Mouse (Mus musculus) bone marrow macrophage, adult 2 months (primary cell): ENCODE measurements around the gene Selenow. TPM values are rescaled to one million over a fixed set of nuclear protein-coding genes. Genes with fewer than 3 reads are reported as not detected.

Source experiments
- H3K27ac ChIP-seq: 2 replicates; pipeline ENCODE4 v1.5.1; 2012; ENCODE audit warnings: low read depth, low read length; ENCODE audit not compliant: insufficient read depth
- H3K4me1 ChIP-seq: 2 replicates; pipeline ENCODE4 v1.6.1; 2012; ENCODE audit warnings: low read length; ENCODE audit not compliant: control insufficient read depth, insufficient read depth
- H3K4me3 ChIP-seq: 2 replicates; pipeline ENCODE4 v1.5.1; 2012; ENCODE audit warnings: mild to moderate bottlenecking, low read length, moderate library complexity; ENCODE audit not compliant: insufficient read depth
- CTCF ChIP-seq: IDR thresholded peaks from 2 replicates; pipeline ENCODE4 v1.5.1; 2012; ENCODE audit warnings: low read depth, mild to moderate bottlenecking, low read length, moderate library complexity
- POLR2A ChIP-seq: IDR thresholded peaks from 2 replicates; pipeline ENCODE4 v1.6.1; 2012; ENCODE audit warnings: mild to moderate bottlenecking, low read depth, low read length, borderline replicate concordance
- polyA plus RNA-seq: library from polyadenylated mRNA; stranded (reverse); fragments of >200 nt; gene quantifications from 2 replicates; pipeline ENCODE4 v1.2.4, GENCODE M21; 2012; ENCODE audit not compliant: missing spikeins, insufficient read depth, insufficient read length

Gene Selenow
- 51.4 and 52.0 TPM in 2 replicates for polyA plus RNA-seq

DNA sequence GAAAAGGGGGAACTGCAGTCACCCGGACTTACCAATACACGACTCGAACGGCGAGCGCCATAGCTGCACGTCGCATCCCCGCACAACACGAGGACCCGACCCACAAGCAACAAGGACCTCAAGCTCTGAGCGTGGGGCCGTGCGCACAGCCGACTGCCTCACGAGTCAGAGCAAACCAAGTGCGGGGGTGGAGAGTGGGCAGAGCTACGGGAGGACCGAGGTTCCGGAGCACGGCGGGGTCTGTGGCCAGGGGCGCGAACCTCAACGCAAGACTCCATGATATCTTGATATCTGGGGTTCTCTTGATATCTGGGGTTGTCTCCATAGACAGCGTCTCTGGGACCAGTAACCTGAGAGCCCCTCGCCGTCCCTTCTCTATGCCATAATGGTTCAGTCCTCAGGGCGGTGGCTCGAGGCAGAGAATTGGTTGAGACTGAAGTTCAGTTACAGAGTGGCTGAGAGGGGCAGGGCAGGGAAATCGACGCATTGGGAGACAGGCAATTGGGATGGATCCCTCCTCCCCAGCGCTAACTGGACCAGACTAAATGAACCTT lies at the start of gene Selenow:
Gene Selenow, minus strand, starts transcription at position 183 of the 554 bp plus-strand sequence.
- peak within 1 kb of the TSS; percentile 77 for H3K4me3 ChIP-seq
- TF ChIP-seq POLR2A (peak; percentile 4; the same call in 1 of the 2 replicates), CTCF (no peak)
- peaks cover 10% of the 10 kb centered on the region for H3K4me1 ChIP-seq
- H3K27ac ChIP-seq: peak within 1 kb of the TSS; percentile 61

DNA sequence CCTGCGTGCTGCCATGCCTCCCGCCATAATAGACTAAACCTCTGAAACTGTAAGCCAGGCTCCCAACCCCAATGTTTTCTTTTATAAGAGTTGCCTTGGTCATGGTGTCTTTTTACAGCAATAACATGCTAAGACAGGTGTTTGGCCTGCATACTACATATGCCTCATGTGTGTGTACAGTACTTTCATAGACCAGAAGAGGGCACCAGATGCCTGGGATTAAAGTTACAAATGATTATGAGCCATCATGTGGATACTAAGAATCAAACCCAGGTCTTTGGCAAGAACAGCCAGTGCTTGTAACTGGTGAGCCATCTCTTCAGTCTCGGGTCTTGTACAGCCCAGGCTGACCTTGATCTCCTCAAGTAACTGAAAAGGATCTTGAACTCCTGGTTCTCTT lies 47.5 kb upstream of the Selenow start:
- Histone ChIP-seq H3K4me1 (peaks cover 1% of the 10 kb centered on the region; the same call in 1 of the 2 replicates), H3K27ac (no peak overlapping the region), H3K4me3 (no peak overlapping the region)
- no peak for TF ChIP-seq POLR2A
- no peak for TF ChIP-seq CTCF

DNA sequence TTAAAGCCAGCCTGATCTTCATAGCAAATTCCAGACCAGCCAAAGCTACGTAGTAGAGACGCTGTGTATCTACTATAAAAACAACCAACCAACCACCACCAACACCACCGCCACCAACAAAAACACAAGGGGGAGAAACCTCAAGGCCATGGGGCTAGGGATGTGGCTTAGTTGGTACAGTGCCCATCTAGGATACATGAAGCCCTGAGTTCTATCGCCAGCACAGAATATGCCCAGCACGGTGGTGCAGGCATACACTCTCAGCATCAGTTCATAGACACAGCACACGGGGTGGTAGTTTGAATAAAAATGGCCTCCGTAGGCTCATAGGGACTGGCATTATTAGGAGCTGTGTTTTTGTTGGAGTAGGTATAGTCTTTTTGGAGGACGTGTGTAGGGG lies 46.1 kb upstream of the Selenow start:
- no peak overlapping the region for H3K4me3 ChIP-seq
- TF ChIP-seq POLR2A (no peak), CTCF (no peak)
- no peak overlapping the region for H3K27ac ChIP-seq
- peaks cover 3% of the 10 kb centered on the region; the same call in 1 of the 2 replicates for H3K4me1 ChIP-seq

DNA sequence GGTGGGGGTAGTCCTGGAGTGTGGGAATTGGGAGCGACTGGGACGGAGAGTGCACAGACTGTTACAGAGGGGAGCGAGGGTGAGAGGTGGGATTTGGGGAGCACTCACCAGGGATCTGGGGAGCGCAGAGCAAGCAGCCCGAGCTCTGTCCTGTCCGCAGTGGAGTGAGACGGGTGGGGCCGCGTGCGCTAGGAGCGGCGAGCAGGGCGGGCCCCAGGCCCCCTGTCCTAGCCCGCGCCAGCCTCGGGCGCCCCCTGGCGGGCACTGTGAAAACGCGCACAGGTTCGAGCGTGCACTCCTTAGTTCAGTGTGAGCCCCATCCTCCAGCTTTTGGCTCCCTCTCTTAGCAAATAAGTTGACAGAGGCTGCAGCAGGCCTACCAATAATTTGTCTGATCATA lies 45.1 kb upstream of the Selenow start, which contains the start of gene Ehd2:
Gene Ehd2, minus strand, starts transcription at position 256 of the 400 bp plus-strand sequence.
- Histone ChIP-seq H3K4me3 (peak within 1 kb of the TSS; percentile 24; the same call in 1 of the 2 replicates), H3K27ac (no peak within 1 kb of the TSS), H3K4me1 (peaks cover 3% of the 10 kb centered on the region; the same call in 1 of the 2 replicates)
- TF ChIP-seq POLR2A (no peak), CTCF (peak; percentile 78)

DNA sequence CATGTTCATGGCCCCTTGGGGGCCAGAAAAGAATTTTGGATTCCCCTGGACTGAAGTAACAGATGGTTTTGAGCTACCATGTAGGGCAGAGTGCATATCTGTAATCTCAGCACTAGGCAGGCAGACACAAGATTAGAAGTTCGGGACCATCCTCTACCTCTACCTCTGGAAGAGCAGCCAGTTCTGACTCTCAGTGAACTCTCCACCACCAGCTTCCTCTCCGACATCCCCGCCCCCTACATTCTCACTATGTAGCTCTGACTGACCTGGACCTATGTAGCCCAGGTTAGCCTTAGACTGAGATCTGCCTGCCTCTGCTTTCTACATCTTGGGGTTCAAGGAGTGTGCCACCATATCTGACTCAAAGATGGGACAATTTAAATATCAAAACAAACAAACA lies 44.3 kb upstream of the Selenow start:
- Histone ChIP-seq H3K4me1 (peaks cover 3% of the 10 kb centered on the region; the same call in 1 of the 2 replicates), H3K4me3 (no peak overlapping the region), H3K27ac (no peak overlapping the region)
- no peak for TF ChIP-seq POLR2A
- TF ChIP-seq CTCF: no peak

DNA sequence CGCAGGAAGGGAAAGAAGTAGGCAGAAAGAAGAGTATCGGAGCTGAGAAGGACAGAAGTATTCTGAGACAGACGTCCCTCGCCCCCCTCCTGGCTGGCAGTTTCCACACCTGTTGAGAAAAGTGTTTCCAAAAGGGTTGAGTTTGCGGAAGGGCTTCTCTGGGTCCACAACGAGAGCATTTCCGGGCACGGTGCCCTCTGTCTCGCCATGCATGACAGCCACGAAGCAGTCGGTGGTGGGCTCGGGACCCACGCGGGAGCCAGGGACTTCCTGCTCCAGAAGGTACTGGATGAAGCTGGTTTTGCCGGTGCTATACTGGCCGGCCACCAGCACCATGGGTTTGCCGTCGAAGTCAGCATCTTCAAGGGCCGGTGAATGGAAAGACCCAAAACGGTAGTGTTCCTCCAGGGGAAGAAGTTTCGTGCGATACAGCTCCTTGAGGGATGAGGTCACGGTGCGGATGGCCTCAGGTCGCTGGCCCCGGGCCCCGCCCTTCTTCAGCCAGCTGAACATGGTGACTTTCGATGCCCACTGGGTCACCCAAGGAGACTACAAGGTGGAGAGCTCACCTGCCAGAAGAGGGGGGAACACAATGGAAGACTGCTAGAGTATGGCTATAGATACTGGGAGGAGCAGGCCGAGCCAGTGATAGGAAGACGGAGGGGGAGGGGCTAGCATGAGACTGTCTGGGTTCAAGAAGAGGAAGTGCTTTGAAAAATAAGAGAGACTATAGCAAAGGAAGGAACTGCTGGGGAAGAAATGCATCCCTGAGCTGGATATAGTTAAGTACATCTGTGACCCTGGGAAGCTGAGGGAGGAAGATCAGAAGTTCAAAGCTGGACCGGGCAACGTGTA lies 41.8 kb upstream of the Selenow start:
- Histone ChIP-seq H3K4me3 (no peak overlapping the region), H3K4me1 (peaks cover 3% of the 10 kb centered on the region; the same call in 1 of the 2 replicates), H3K27ac (no peak overlapping the region)
- no peak for TF ChIP-seq POLR2A
- TF ChIP-seq CTCF: no peak

DNA sequence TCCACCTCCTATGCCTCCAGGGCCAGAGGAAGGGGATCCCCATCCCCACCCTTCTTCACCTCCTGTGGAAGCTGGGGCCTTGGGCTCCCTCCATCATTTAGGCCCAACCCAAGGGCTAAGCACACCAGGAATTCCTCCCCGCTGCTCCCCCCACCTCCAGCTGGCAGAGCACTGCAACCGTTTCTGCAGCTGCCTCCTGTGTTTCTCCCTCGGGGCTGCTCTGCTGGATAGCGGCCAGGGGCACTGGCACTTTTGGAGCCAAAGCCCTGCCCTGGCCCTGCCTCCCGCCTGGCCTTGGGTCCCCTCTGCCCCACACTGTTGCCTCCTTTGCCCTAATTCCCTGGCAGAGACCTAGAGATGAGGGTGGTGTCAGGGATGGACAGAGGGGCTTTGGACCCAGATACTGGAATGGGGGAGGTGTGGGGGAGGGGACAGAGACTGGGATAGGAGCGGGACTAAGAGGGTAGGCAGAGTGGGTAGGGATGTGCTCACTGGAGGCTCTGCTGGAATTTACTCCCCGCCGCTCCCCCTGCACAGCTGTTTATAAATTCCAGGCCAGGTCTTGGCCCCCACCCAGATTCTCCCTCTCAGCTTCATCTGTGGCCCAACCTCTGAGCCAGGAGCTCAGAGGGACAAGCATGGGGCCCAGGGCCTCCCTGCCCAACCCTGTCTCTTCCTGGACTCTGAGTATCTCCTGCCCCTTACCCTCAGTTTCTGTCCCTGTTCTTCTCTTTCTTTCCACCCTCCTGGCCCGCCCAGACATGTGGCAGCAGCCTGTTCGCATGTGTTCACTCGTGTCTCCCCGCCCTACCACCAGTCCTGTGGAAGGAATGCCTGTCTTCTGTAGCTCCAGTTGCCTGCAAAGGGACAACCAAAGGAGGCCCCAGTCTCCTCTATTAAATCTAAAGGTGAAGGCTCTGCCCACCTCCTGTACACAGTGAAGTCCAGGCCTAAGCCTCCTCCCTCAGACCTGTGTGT lies 40.4 kb upstream of the Selenow start:
- no peak overlapping the region for H3K4me3 ChIP-seq
- peaks cover 3% of the 10 kb centered on the region; the same call in 1 of the 2 replicates for H3K4me1 ChIP-seq
- TF ChIP-seq CTCF (no peak), POLR2A (no peak)
- H3K27ac ChIP-seq: no peak overlapping the region

DNA sequence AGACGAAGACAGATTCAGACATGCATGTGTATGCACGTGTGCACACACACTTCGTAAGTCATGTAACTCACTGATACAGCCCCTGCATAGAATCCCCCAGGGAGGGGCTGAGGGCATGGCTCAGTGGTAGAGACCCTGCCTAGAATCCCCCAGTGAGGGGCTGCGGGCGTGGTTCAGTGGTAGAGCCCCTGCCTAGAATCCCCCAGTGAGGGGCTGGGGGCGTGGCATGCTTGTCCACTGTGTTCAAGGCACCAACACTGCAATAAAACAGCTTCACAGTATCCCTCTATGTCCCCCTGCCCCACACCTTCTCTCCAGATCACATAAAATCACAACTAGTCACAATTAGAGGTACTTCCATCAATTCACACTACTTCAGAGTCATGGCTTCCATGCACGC lies 39.6 kb upstream of the Selenow start:
- peaks cover 3% of the 10 kb centered on the region; the same call in 1 of the 2 replicates for H3K4me1 ChIP-seq
- no peak overlapping the region for H3K27ac ChIP-seq
- no peak for TF ChIP-seq POLR2A
- no peak for TF ChIP-seq CTCF
- H3K4me3 ChIP-seq: no peak overlapping the region

DNA sequence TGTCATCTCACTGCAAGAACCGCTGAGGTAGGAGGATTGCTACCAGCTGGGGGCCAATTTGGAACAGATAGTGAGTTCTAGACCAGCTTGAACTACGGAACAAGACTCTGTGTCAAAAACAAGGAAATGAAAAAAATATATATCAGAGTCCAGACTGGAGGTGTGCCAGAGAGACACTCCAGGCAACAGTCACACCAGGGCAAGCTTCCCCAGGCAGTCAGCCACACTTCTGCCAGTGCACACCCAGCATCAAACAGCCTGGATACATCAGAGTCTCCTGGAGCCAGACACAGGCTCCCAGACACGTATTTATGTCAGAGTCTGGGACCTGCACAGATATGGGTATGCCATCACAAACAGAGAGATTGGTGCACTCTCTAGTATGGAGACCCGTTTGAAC lies 39.0 kb upstream of the Selenow start:
- Histone ChIP-seq H3K4me1 (peaks cover 3% of the 10 kb centered on the region; the same call in 1 of the 2 replicates), H3K27ac (no peak overlapping the region), H3K4me3 (no peak overlapping the region)
- no peak for TF ChIP-seq CTCF
- no peak for TF ChIP-seq POLR2A
